In the genomic region with DNA sequence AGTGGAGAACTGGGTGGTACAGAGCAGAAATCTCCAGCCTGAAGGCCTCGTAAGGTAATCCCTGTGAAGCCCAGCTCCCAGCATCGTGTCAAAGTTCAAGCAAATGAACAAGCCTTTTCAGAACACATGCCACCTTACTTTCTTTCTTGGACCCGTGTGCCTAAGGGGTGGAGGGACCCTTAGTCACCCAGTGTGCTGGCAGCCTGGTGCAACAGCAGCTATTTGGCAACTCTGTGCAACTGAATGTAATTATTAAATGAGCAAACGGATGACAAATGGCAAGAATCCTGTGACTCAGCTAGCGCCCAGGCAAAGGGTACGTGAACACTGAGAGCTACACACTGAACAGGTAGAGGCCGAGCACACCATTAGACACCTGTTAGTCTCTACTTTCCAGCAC, we compare ENCODE assay signal across 17 mouse cellular contexts.
DNase-seq lines count a peak whose midpoint lies in the region; ATAC-seq lines count a peak whose summit lies in the region.
"Had no signal": no experiment of that assay in that cellular context is flagged by ENCODE, and none has a peak within 500 bp of the region (broad histone marks: within the 10 kb centered on the region; RNA-seq: fewer than 3 reads in every experiment).

No protein-coding gene starts in this region.

- ATAC-seq in granulocyte monocyte progenitor cell, adult 5-6 weeks (replicated peaks; ENCODE audit: poor library complexity, severe bottlenecking): peak; percentile 6; the same call in 1 of the 2 replicates
- ATAC-seq: forebrain, embryonic 14.5 days; intestine, embryonic 15.5 days; midbrain, embryonic 13.5 days had no signal

- DNase-seq in 3T3-L1 (ENCODE audit: low read depth, low spot score) (peak; percentile 43), 416B (ENCODE audit: low read depth) (peak; percentile 57)
- DNase-seq in adrenal gland, postnatal 10 days: peak; percentile 24
- no peak for DNase-seq in c-Kit-positive CD71-positive TER-119-positive erythroid progenitor cells, embryonic 14.5 days (ENCODE audit: low spot score)
- no peak for DNase-seq in right cerebral cortex, adult 18-20 months
- no peak for DNase-seq in heart, adult 8-10 months (ENCODE audit: low spot score)
- DNase-seq: cerebellum, adult 2 months; gastrocnemius, adult 2 months; kidney, postnatal 4 days; layer of hippocampus, adult 9-11 months; lung, embryonic 14.5 days; right cerebral cortex, postnatal 25 days; thymus, postnatal 25 days had no signal

Comparison
In these comparisons a context has a peak if more than half of its experiments do, and no peak if none do; other contexts are left out.
1. DNase-seq: peak in 3T3-L1 (single experiment), 416B (single experiment) and adrenal gland, postnatal 10 days (single experiment); none in c-Kit-positive CD71-positive TER-119-positive erythroid progenitor cells, embryonic 14.5 days (single experiment), right cerebral cortex, adult 18-20 months (single experiment) and heart, adult 8-10 months (single experiment).